Mouse (Mus musculus): ENCODE measurements around the gene Selenoi. TPM values are rescaled to one million over a fixed set of nuclear protein-coding genes. Genes with fewer than 3 reads are reported as not detected.
A peak's percentile ranks its signal among the peaks of the same experiment; 100 is the strongest.
"Not testable (repeated sequence)": the region's sequence is repeated elsewhere in the genome, so short reads cannot be mapped to it uniquely, and the experiment has no call there.

Selenoi gene
- polyA plus RNA-seq, 1 experiment from 2014 or later, result 17.6 TPM

DNA sequence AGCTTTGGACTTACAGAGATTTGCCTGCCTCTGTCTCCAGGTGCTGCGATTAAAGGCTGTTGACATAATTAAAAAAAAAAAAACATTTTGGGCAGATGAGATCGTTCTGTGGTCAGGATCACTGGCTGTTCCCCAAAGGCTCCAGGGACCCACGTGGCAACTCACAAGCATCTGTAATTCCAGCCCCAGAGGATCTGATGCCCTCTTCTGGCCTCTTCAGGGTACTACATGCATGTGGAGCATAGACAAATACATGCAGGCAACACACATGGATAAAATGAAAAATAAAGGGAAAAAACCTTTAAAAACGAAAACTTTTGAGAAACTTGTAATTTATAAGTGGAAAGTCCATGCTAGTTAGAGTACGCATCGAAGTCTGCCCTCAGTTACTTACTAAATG lies 25.1 kb upstream of the Selenoi start:
- H3K4me2 ChIP-seq, result no peak overlapping the region
- WGBS, result 71% methylated on average over 6 of the region's 6 CpGs

DNA sequence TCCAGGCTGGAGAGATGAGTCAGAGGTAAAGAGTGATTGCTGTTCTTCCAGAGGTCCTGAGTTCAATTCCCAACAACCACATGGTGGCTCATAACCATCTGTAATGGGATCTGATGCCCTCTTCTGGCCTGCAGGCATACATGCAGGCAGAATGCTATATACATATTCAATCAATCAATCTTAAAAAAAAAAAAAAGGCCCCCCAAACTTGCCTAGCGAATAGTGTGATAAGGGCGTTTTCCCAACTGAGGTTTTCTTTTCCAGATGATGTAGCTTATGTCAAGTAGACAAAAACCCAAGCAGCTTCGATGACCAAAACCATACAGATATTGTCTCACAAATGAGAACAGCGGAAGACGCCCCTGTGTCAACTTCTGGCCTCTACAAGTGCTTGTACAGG lies 21.6 kb upstream of the Selenoi start:
- H3K27ac ChIP-seq; H3K36me3 ChIP-seq; ATAC-seq (ENCODE audit: insufficient number of reproducible peaks, insufficient read depth, low FRiP score, low TSS enrichment, low read depth); H3K4me3 ChIP-seq; H3K9me3 ChIP-seq; H3K4me2 ChIP-seq; H3K9ac ChIP-seq; H3K27me3 ChIP-seq; H3K4me1 ChIP-seq: not testable (repeated sequence)
- 92% methylated on average over 5 of the region's 5 CpGs for WGBS

More for the DNA sequence above, 25.1 kb upstream of the Selenoi start:
- H3K9me3 ChIP-seq, result no peaks in the 10 kb centered on the region
- no peak for ATAC-seq (ENCODE audit: insufficient number of reproducible peaks, insufficient read depth, low FRiP score, low TSS enrichment, low read depth)
- H3K27me3 ChIP-seq, result no peaks in the 10 kb centered on the region
- H3K27ac ChIP-seq, result no peak overlapping the region
- no peak overlapping the region for H3K9ac ChIP-seq
- H3K4me1 ChIP-seq, result no peaks in the 10 kb centered on the region
- no peak overlapping the region for H3K4me3 ChIP-seq
- H3K36me3 ChIP-seq, result no peaks in the 10 kb centered on the region

DNA sequence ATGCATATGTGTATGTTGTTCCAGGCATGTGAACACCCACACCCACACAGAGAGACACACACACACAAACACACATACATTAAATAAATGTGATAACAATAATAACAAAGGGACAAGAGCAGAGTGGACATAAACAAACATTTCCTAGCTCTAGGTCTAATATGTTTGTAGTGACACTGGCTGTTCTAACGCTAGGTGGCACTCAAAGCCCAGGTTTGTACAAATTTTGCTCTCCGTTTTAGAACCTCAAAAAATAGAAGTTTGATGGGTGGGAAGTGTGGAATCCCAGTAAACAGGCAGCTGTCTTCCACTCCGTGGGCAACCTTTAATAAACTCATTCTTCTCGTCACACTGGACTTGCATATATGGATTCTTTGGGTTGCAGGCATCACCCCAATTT lies 17.5 kb upstream of the Selenoi start:
- no peak overlapping the region for H3K9ac ChIP-seq
- no peak overlapping the region for H3K4me2 ChIP-seq
- 7% methylated on average over 4 of the region's 4 CpGs for WGBS
- H3K4me1 ChIP-seq, result no peaks in the 10 kb centered on the region
- no peak overlapping the region for H3K4me3 ChIP-seq
- no peak overlapping the region for H3K27ac ChIP-seq
- H3K9me3 ChIP-seq, result no peaks in the 10 kb centered on the region
- no peaks in the 10 kb centered on the region for H3K36me3 ChIP-seq
- H3K27me3 ChIP-seq, result no peaks in the 10 kb centered on the region
- no peak for ATAC-seq (ENCODE audit: insufficient number of reproducible peaks, insufficient read depth, low FRiP score, low TSS enrichment, low read depth)

DNA sequence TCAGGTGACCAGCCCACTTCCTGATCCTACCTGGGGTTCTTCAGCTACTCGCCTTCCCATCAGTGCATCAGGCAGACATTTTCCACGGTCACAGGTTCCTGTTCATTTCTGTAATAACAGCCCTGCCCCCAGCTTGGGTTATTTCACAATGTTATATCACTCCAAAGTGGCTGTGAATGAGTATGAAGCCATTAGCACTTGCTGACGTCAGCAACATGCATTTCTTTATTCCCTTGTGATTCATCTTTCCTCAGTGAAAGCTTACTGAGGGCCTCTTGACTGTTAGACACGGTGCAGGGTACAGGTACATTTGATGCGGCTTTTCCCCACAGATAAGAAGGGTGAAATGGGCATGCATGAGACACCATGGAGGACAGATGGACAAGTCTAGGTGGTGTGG lies 16.4 kb upstream of the Selenoi start:
- Histone ChIP-seq H3K4me2 (no peak overlapping the region), H3K27me3 (no peaks in the 10 kb centered on the region), H3K4me3 (no peak overlapping the region), H3K27ac (no peak overlapping the region), H3K9ac (no peak overlapping the region), H3K4me1 (no peaks in the 10 kb centered on the region), H3K9me3 (no peaks in the 10 kb centered on the region), H3K36me3 (no peaks in the 10 kb centered on the region)
- 72% methylated on average over 5 of the region's 5 CpGs for WGBS
- ATAC-seq (ENCODE audit: insufficient number of reproducible peaks, insufficient read depth, low FRiP score, low TSS enrichment, low read depth), result no peak

DNA sequence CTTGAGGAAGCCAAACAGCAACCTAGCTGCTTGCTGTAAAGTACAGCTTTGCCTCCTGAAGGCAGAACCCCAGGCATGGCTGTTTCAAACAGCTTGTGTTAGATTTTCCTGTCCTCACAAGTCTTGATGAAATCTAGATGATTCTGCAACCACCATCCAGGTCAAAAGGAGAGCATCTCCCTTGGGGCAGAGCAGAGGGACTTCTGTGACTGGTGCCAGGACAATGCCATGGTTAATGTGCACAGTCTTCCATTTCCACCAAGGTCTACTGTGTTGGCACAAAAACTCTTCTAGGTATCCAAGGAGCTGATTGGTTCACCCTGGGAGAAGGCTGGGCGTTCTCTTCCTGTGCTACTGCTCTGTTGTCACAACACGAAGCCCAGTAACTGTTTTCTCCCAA lies 12.7 kb upstream of the Selenoi start:
- Histone ChIP-seq H3K27me3 (no peaks in the 10 kb centered on the region), H3K9ac (no peak overlapping the region), H3K4me1 (no peaks in the 10 kb centered on the region), H3K27ac (no peak overlapping the region), H3K4me2 (no peak overlapping the region), H3K4me3 (no peak overlapping the region), H3K36me3 (no peaks in the 10 kb centered on the region; the same call in 1 of the 2 replicates), H3K9me3 (no peaks in the 10 kb centered on the region)
- no peak for ATAC-seq (ENCODE audit: insufficient number of reproducible peaks, insufficient read depth, low FRiP score, low TSS enrichment, low read depth)
- WGBS, result 89% methylated on average over 2 of the region's 2 CpGs

DNA sequence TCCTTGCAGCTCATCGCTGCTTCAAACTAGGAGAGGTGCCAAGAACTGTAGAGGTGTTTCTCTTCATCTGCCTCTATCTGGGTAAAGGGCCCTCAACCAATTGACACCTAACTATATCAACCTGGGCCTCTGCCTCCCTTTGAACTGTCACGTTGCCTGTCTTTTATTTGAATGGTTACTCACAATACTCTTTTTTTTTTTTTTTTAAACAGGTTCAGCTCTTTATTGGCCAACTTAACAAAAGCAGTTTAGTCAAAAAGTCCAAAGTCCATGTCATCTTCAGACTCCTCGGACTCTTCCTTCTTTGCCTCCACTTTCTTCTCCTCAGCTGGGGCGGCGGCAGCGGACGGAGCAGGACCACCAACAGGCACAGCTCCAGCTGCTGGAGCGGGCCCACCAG lies 11.7 kb upstream of the Selenoi start:
- Histone ChIP-seq H3K27ac (no peak overlapping the region), H3K4me2 (no peak overlapping the region), H3K4me3 (no peak overlapping the region), H3K9me3 (no peaks in the 10 kb centered on the region), H3K4me1 (no peaks in the 10 kb centered on the region), H3K9ac (no peak overlapping the region), H3K36me3 (no peaks in the 10 kb centered on the region; the same call in 1 of the 2 replicates), H3K27me3 (no peaks in the 10 kb centered on the region)
- WGBS, result 90% methylated on average over 8 of the region's 8 CpGs
- ATAC-seq (ENCODE audit: insufficient number of reproducible peaks, insufficient read depth, low FRiP score, low TSS enrichment, low read depth), result no peak

DNA sequence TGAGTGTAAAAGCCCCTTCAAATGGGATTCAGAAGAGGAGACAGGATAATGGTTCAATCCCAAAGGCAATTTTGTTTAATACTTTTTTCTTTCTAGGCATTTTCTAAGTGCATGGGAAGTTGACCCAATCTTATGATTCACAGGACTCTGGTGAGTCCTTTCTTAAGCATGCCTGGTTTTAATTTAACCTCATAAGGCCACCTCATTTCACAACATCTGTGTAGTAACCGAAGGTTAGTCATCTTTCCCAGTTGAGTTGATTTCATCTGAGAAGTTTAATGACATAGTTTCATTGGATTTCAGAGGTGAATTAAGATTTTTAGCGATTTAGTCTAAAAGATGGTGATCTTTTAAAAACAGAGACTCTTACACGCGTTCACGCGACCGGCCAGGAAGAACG lies 9.7 kb upstream of the Selenoi start:
- H3K27ac ChIP-seq, result no peak overlapping the region
- H3K27me3 ChIP-seq, result no peaks in the 10 kb centered on the region
- no peak overlapping the region for H3K4me2 ChIP-seq
- H3K9me3 ChIP-seq, result no peaks in the 10 kb centered on the region
- H3K36me3 ChIP-seq, result no peaks in the 10 kb centered on the region; the same call in 1 of the 2 replicates
- no peak for ATAC-seq (ENCODE audit: insufficient number of reproducible peaks, insufficient read depth, low FRiP score, low TSS enrichment, low read depth)
- 95% methylated on average over 8 of the region's 8 CpGs for WGBS
- no peaks in the 10 kb centered on the region for H3K4me1 ChIP-seq
- H3K4me3 ChIP-seq, result no peak overlapping the region
- H3K9ac ChIP-seq, result no peak overlapping the region

DNA sequence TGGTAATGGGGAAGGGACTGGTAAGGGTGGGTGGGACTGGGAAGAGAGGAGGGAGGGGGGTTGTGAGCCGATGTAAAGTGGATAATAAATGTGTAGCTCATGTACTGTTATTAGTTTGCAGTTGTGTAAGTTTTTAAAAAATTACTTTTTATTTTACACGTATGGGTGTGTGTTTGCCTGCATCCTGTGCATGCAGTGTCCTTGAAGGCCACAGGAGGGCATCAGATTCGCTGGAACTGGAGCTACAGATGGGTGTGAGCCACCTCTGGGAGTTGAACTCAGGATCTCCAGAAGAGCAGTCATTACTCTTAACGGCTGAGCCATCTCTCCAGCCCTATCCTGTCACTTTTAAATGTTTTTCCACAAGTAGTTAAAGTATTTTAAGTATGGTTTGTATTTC lies 1.5 kb upstream of the Selenoi start:
- Histone ChIP-seq H3K36me3 (peaks cover 10% of the 10 kb centered on the region), H3K27me3 (no peaks in the 10 kb centered on the region), H3K9ac (no peak overlapping the region), H3K4me1 (peaks cover 25% of the 10 kb centered on the region), H3K4me2 (no peak overlapping the region), H3K9me3 (no peaks in the 10 kb centered on the region), H3K27ac (no peak overlapping the region), H3K4me3 (no peak overlapping the region)
- ATAC-seq (ENCODE audit: insufficient number of reproducible peaks, insufficient read depth, low FRiP score, low TSS enrichment, low read depth), result no peak
- 88% methylated on average over 4 of the region's 4 CpGs for WGBS

DNA sequence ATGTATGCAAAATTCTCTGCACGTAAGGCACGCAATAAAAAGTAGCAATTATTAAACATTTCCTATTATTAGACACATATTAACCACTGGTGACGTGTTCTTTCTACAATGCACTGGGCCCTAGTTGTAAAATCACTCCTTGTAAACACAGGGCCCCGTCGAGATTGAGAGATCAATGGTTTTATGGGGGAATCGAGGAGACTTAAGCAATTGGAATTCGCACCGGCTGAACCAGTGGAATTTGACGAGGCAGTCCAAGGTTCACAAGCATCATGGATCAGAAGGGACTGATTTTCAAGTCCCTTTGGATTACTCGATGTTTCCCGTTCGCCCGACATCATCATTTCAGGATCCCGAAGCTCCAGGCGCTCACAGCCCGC lies 500 bp upstream of the Selenoi start:
- 0 out of 2 replicates have a peak, but pooled peaks have one; percentile 1 for ATAC-seq (ENCODE audit: insufficient number of reproducible peaks, insufficient read depth, low FRiP score, low TSS enrichment, low read depth)
- Histone ChIP-seq H3K27me3 (no peaks in the 10 kb centered on the region), H3K9me3 (no peaks in the 10 kb centered on the region), H3K27ac (peak overlapping the region; percentile 73), H3K4me3 (peak overlapping the region; percentile 89), H3K9ac (peak overlapping the region; percentile 87), H3K4me2 (peak overlapping the region; percentile 66), H3K36me3 (peaks cover 10% of the 10 kb centered on the region), H3K4me1 (peaks cover 25% of the 10 kb centered on the region)
- 44% methylated on average over 16 of the region's 16 CpGs for WGBS

DNA sequence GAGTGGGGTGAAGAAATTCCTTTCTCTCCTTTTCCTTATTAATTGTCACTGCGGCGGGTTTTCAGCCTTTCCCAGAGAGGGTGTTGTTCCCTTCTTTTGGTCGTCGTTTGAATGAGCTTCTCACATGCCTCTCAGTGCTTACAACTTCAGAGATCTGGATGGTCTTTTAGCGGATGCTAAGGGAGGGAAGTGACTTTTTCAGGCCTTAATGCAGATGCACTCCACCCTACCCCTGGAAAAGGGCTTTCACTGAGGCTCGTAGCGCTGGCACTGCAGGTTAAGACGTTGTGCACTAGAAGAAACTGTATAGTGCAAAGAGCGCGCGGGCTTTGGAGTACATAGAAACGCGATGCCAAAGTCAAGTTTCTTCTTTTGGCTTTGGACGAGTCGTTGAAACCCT lies 661 bp downstream of the Selenoi start:
- H3K27me3 ChIP-seq, result no peaks in the 10 kb centered on the region
- H3K9me3 ChIP-seq, result no peaks in the 10 kb centered on the region
- peaks cover 10% of the 10 kb centered on the region for H3K36me3 ChIP-seq
- peak overlapping the region; percentile 89 for H3K4me3 ChIP-seq
- no peak for ATAC-seq (ENCODE audit: insufficient number of reproducible peaks, insufficient read depth, low FRiP score, low TSS enrichment, low read depth)
- peaks cover 25% of the 10 kb centered on the region for H3K4me1 ChIP-seq
- WGBS, result 2% methylated on average over 15 of the region's 15 CpGs
- peak overlapping the region; percentile 87 for H3K9ac ChIP-seq
- peak overlapping the region; percentile 92 for H3K27ac ChIP-seq
- H3K4me2 ChIP-seq, result peak overlapping the region; percentile 66

DNA sequence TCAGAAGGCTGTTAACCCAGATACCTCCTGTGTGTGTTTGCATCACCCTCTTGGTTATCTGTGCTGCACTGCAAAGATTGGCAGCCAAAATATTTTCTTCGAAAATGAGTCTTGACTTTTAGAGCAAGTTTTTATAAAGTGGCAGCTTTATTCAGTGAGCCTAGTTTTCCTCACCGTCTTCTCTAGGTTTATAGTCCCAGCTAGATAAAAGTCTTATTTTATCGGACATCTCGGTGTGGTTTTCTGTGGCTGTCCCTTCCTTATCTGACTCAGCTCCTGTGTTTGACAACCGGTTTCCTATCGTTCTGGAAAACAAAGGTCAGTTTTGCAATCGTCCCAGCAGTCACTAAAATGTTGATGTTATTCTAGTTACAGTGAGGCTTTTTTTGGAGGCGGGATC lies 1.6 kb downstream of the Selenoi start:
- Histone ChIP-seq H3K9ac (peak overlapping the region; percentile 49; the same call in 1 of the 2 replicates), H3K27me3 (no peaks in the 10 kb centered on the region), H3K4me2 (peak overlapping the region; percentile 66)

DNA sequence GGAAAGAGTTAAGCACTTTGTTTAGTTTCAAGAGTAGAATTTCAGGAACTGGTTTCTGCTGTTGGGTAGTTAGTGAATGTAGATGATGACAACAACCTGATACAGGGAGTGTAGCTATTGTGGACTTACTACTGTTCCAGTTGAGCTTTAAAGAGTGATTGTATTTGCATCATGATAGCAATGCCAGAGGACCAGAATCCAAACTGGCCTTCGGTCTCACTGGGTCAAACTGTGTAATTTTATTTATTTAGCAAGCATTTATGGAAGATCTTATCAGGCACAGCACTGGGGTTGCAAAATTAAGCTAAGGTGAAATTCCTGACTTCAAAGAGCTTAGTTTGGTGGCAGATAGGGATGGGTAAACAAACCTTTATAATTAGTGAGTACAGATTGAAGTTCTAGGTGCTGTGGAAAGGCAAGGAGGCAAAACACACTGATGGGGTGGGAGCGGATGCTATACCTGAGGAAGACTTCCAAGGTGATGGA lies 3.3 kb downstream of the Selenoi start:
- Histone ChIP-seq H3K27ac (no peak overlapping the region), H3K4me1 (peaks cover 25% of the 10 kb centered on the region), H3K9ac (no peak overlapping the region), H3K4me2 (no peak overlapping the region), H3K9me3 (no peaks in the 10 kb centered on the region), H3K27me3 (no peaks in the 10 kb centered on the region), H3K4me3 (no peak overlapping the region), H3K36me3 (peaks cover 5% of the 10 kb centered on the region)
- 90% methylated on average over 2 of the region's 2 CpGs for WGBS
- ATAC-seq (ENCODE audit: insufficient number of reproducible peaks, insufficient read depth, low FRiP score, low TSS enrichment, low read depth), result no peak

More for the DNA sequence above, 1.6 kb downstream of the Selenoi start:
- Histone ChIP-seq H3K9me3 (no peaks in the 10 kb centered on the region), H3K4me1 (peaks cover 25% of the 10 kb centered on the region), H3K27ac (no peak overlapping the region), H3K4me3 (0 out of 2 replicates have a peak overlapping the region, but pooled peaks have one; percentile 89), H3K36me3 (peaks cover 13% of the 10 kb centered on the region)
- 67% methylated on average over 8 of the region's 8 CpGs for WGBS
- ATAC-seq (ENCODE audit: insufficient number of reproducible peaks, insufficient read depth, low FRiP score, low TSS enrichment, low read depth), result no peak
